Mouse (Mus musculus) thymus, adult 2 months (tissue): ENCODE measurements at regions not wholly inside any gene's neighbourhood (a gene's known extent, or its start where the extent isn't known, plus 50 kb on each side); places are given as distances from the start of the nearest gene placed in this dataset.

Source experiments
- CTCF ChIP-seq: fragments of 200-500 bp; IDR thresholded peaks from 2 replicates; pipeline ENCODE4 v1.5.1; 2012; ENCODE audit warnings: mild to moderate bottlenecking, control low read depth, low read length, moderate library complexity, borderline replicate concordance; ENCODE audit not compliant: control insufficient read depth, poor library complexity, insufficient read depth; ENCODE audit errors: extremely low read depth
- POLR2A ChIP-seq: fragments of 200-500 bp; IDR thresholded peaks from 2 replicates; pipeline ENCODE4 v1.6.1; 2012; ENCODE audit warnings: mild to moderate bottlenecking, low read length, control low read depth, moderate library complexity; ENCODE audit not compliant: control insufficient read depth, poor library complexity, insufficient read depth; ENCODE audit errors: extremely low read depth

DNA sequence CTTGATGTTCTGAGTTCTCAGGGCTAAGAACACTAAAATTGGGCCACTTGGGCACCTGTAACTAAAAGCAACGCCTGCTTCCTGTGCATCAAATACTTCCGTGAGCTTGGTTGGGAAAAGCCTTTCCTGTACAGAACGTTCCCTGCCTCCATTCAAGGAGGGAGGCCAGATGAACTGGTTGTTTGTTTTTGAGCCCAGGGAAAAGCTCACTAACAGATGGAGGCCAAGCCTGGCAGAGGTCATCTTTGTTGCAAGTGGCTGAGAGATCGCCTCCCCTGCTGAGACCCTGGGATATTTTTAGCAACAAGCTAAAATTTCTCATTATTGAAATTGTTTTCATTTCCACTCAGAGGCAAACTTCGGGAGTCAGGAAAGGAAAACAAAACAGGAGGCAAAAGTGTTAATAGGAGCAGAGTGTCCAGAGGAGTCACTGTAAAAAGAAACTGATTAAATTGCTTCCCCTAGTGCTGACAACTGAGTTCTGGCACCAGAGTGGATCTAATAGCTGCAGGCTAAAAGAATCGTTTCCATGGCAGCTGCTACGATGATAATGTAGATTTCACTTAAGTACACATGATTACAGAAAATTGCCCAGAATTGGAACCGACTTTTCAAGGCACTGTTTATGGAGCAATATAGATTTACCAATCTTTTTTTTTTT is 242.6 kb downstream of the Ccdc91 start:
- TF ChIP-seq CTCF (no peak), POLR2A (no peak)
